18 mouse cellular contexts compared by ENCODE assay signal in the genomic region with DNA sequence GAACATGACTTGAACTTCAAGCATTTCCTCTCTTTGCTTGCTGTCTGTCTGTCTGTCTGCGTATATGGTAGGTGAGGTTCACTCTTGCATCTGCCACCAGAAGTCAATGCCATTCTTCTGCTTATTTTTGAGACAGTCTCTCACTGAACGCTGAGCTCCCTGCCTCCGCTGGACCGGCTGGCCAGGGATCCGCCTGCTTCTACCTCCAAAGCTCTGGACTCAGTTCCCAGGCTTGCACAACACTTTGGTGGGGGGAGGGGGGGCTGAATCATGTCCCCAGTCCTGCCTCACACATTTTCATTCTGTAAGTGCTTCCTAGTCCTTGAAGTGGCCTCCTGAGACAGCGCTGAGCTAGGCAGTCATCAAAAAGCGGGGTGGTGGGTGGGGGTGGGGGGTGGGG. TPM values are rescaled to one million over a fixed set of nuclear protein-coding genes. Genes with fewer than 3 reads are reported as not detected.
DNase-seq lines count a peak whose midpoint lies in the region; ATAC-seq lines count a peak whose summit lies in the region.
"Had no signal": no experiment of that assay in that cellular context is flagged by ENCODE, and none has a peak within 500 bp of the region (broad histone marks: within the 10 kb centered on the region; RNA-seq: fewer than 3 reads in every experiment).

No protein-coding gene starts in this region.

- H3K27me3 ChIP-seq in heart, embryonic 10.5 days (ENCODE audit: insufficient read depth, poor library complexity, severe bottlenecking), result no peaks in the 10 kb centered on the region
- no peaks in the 10 kb centered on the region for H3K27me3 ChIP-seq in midbrain, embryonic 11.5 days (ENCODE audit: control insufficient read depth, insufficient read depth, low read length)
- H3K27me3 ChIP-seq in midbrain, embryonic 13.5 days, result no peaks in the 10 kb centered on the region
- H3K27me3 ChIP-seq in forebrain, embryonic 10.5 days (ENCODE audit: poor library complexity, severe bottlenecking), result no peaks in the 10 kb centered on the region
- H3K27me3 ChIP-seq: CH12.LX; hindbrain, embryonic 13.5 days had no signal

- peak; percentile 14 for DNase-seq in adrenal gland, postnatal 25 days
- DNase-seq in adrenal gland, adult 18-20 months (ENCODE audit: low spot score in 2 of 2), result no peak
- DNase-seq in heart, embryonic 10.5 days (ENCODE audit: low spot score), result peak; percentile 58
- DNase-seq in heart, postnatal 4 days, result no peak
- peak; percentile 60 for DNase-seq in midbrain, embryonic 11.5 days (ENCODE audit: low spot score, missing footprints)
- no peak for DNase-seq in forebrain, embryonic 10.5 days (ENCODE audit: extremely low spot score, low spot score)
- DNase-seq: cerebellum, adult 2 months; cerebellum, postnatal 10 days; gastrocnemius, postnatal 25 days; heart, adult 11 months; heart, postnatal 10 days; kidney, adult 11 months had no signal

- H3K27ac ChIP-seq in heart, embryonic 10.5 days, result no peak overlapping the region
- H3K27ac ChIP-seq in midbrain, embryonic 11.5 days (ENCODE audit: low read depth, low read length), result no peak overlapping the region
- H3K27ac ChIP-seq in midbrain, embryonic 13.5 days, result no peak overlapping the region
- H3K27ac ChIP-seq in forebrain, embryonic 10.5 days, result no peak overlapping the region
- H3K27ac ChIP-seq: embryonic facial prominence, embryonic 10.5 days; hindbrain, embryonic 13.5 days; hindbrain, postnatal 0 days had no signal

- no peak overlapping the region for H3K9ac ChIP-seq in midbrain, embryonic 11.5 days (ENCODE audit: low read length)
- H3K9ac ChIP-seq in midbrain, embryonic 13.5 days (replicated peaks), result no peak overlapping the region
- H3K9ac ChIP-seq: hindbrain, embryonic 13.5 days had no signal

- H3K4me3 ChIP-seq in heart, embryonic 10.5 days, result no peak overlapping the region
- H3K4me3 ChIP-seq in midbrain, embryonic 11.5 days (ENCODE audit: low read depth, low read length), result no peak overlapping the region
- H3K4me3 ChIP-seq in midbrain, embryonic 13.5 days (replicated peaks), result no peak overlapping the region
- H3K4me3 ChIP-seq in forebrain, embryonic 10.5 days, result no peak overlapping the region
- H3K4me3 ChIP-seq: embryonic facial prominence, embryonic 10.5 days; hindbrain, embryonic 13.5 days had no signal

- H3K36me3 ChIP-seq in heart, embryonic 10.5 days, result no peaks in the 10 kb centered on the region
- H3K36me3 ChIP-seq in midbrain, embryonic 11.5 days (ENCODE audit: control insufficient read depth, insufficient read depth, low read length), result no peaks in the 10 kb centered on the region
- no peaks in the 10 kb centered on the region for H3K36me3 ChIP-seq in midbrain, embryonic 13.5 days
- no peaks in the 10 kb centered on the region for H3K36me3 ChIP-seq in forebrain, embryonic 10.5 days (replicated peaks)
- H3K36me3 ChIP-seq: embryonic facial prominence, embryonic 10.5 days; hindbrain, embryonic 13.5 days had no signal

- H3K4me2 ChIP-seq in midbrain, embryonic 11.5 days, result no peak overlapping the region
- H3K4me2 ChIP-seq in midbrain, embryonic 13.5 days (replicated peaks), result no peak overlapping the region
- H3K4me2 ChIP-seq: hindbrain, embryonic 13.5 days had no signal

- H3K4me1 ChIP-seq in heart, embryonic 10.5 days, result peaks cover 10% of the 10 kb centered on the region; the same call in 1 of the 2 replicates
- H3K4me1 ChIP-seq in midbrain, embryonic 11.5 days (ENCODE audit: control insufficient read depth, insufficient read depth, low read length), result no peaks in the 10 kb centered on the region
- 0 out of 2 replicates have a peak, but pooled peaks cover 2% of the 10 kb centered on the region for H3K4me1 ChIP-seq in midbrain, embryonic 13.5 days (replicated peaks)
- no peaks in the 10 kb centered on the region for H3K4me1 ChIP-seq in forebrain, embryonic 10.5 days

- WGBS in heart, embryonic 10.5 days, result 80% methylated on average over 7 of the region's 7 CpGs
- WGBS in midbrain, embryonic 11.5 days, result 95% methylated on average over 6 of the region's 7 CpGs
- WGBS in midbrain, embryonic 13.5 days, result 75% methylated on average over 7 of the region's 7 CpGs
- 82% methylated on average over 7 of the region's 7 CpGs for WGBS in forebrain, embryonic 10.5 days

- no peaks in the 10 kb centered on the region for H3K9me3 ChIP-seq in heart, embryonic 10.5 days
- H3K9me3 ChIP-seq in midbrain, embryonic 11.5 days (ENCODE audit: control insufficient read depth, low read length), result no peaks in the 10 kb centered on the region
- H3K9me3 ChIP-seq in midbrain, embryonic 13.5 days, result no peaks in the 10 kb centered on the region
- no peaks in the 10 kb centered on the region for H3K9me3 ChIP-seq in forebrain, embryonic 10.5 days
- H3K9me3 ChIP-seq: embryonic facial prominence, embryonic 10.5 days; hindbrain, embryonic 13.5 days had no signal

- no peak for ATAC-seq in midbrain, embryonic 11.5 days (ENCODE audit: low FRiP score)
- ATAC-seq in midbrain, embryonic 13.5 days, result no peak
- ATAC-seq: forebrain, embryonic 14.5 days; hindbrain, postnatal 0 days had no signal

RNA-seq across cellular contexts. Expression of gene Ralgps1, which starts 27.8 kb away (rescaled TPM):
- 5.7 and 5.8 TPM in 2 replicates for total RNA-seq in adrenal gland, postnatal 25 days (2021)
- 1 to 10 TPM; 5.1 to 5.7 TPM for total RNA-seq in adrenal gland, adult 18-20 months (2021)
- 3.8 and 6.4 TPM in 2 replicates for polyA plus RNA-seq in heart, embryonic 10.5 days (2016; fragmentation: Nextera tagmentation; extraction: Ambion mirVana)
- total RNA-seq in heart, postnatal 4 days (2021), result 1 to 10 TPM; 8.7 to 8.8 TPM
- 13.5 and 13.8 TPM in 2 replicates for polyA plus RNA-seq in midbrain, embryonic 11.5 days (2014; fragmentation: Nextera tagmentation; extraction: Ambion mirVana)
- 36.5 and 37.0 TPM in 2 replicates for polyA plus RNA-seq in midbrain, embryonic 13.5 days (2015; fragmentation: Nextera tagmentation; extraction: Ambion mirVana)
- polyA plus RNA-seq in forebrain, embryonic 10.5 days (2016; fragmentation: Nextera tagmentation; extraction: Ambion mirVana), result 6.2 and 6.9 TPM in 2 replicates

RNA-seq across cellular contexts. Expression of gene Zbtb34, which starts 32.0 kb away (rescaled TPM):
- 8.0 and 12.5 TPM in 2 replicates for total RNA-seq in adrenal gland, postnatal 25 days (2021)
- 1 to 10 TPM; 5.6 to 8.2 TPM for total RNA-seq in adrenal gland, adult 18-20 months (2021)
- polyA plus RNA-seq in heart, embryonic 10.5 days (2016; fragmentation: Nextera tagmentation; extraction: Ambion mirVana), result 5.0 and 5.6 TPM in 2 replicates
- total RNA-seq in heart, postnatal 4 days (2021), result 10 to 100 TPM; 22.1 to 27.5 TPM
- 8.0 and 8.3 TPM in 2 replicates for polyA plus RNA-seq in midbrain, embryonic 11.5 days (2014; fragmentation: Nextera tagmentation; extraction: Ambion mirVana)
- polyA plus RNA-seq in midbrain, embryonic 13.5 days (2015; fragmentation: Nextera tagmentation; extraction: Ambion mirVana), result 6.9 and 7.3 TPM in 2 replicates
- polyA plus RNA-seq in forebrain, embryonic 10.5 days (2016; fragmentation: Nextera tagmentation; extraction: Ambion mirVana), result 6.6 and 7.6 TPM in 2 replicates

Comparison
In these comparisons a context has a peak if more than half of its experiments do, and no peak if none do; other contexts are left out.
1. DNase-seq: peak in adrenal gland, postnatal 25 days (single experiment), heart, embryonic 10.5 days (single experiment) and midbrain, embryonic 11.5 days (single experiment); none in adrenal gland, adult 18-20 months (0 of 2), heart, postnatal 4 days (single experiment) and forebrain, embryonic 10.5 days (single experiment).